Mouse (Mus musculus): Measurements from ENCODE around the gene Mtfp1.
"Not testable (repeated sequence)": the region's sequence is repeated elsewhere in the genome, so short reads cannot be mapped to it uniquely, and the experiment has no call there.

Mtfp1 gene

DNA sequence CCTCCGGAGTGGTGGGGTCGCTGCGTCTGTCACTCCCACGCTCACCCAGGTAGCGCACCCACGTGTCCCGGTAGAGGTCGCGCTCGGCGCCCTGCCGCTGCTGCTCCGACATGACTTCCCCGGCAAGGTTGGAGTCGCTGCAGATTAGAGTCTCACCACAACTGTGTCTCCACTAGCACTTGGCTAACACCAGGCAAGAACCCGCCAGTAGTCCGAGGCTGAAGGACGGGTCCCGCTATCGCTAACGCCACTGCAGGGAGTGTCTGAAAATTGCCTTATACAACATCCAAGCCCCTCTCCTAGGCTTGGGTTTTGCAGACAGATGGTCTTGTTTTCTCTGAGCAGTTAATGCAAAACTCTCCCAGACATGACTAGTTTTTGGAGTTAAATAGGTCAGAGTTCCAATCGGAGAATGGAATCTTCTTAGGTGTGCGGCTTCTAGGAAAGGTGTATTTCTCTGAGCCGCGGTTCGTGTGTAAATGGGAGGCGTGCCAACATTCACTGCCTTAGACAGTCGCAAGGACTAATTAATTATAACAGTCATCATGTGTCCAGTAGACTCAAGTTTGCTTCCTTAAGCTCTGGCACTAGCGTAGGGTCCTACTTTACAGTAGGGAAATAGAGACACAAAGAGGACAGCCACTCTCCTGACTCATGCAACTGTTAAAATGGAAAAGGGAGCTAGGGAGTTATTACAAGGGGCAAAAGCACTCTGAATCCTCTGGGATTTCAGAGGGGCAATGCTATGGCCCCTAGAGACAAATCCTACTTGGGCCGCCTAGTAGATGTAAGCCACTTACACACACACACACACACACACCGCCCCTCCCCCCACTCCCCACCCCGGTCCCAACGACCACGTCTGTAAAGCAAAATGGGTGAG lies at the start of gene Mtfp1:
TSS of gene Mtfp1 (minus strand) at position 275 of the 883 bp plus-strand sequence.
- peak; percentile 68 for DNase-seq (ENCODE audit: extremely low spot score)

DNA sequence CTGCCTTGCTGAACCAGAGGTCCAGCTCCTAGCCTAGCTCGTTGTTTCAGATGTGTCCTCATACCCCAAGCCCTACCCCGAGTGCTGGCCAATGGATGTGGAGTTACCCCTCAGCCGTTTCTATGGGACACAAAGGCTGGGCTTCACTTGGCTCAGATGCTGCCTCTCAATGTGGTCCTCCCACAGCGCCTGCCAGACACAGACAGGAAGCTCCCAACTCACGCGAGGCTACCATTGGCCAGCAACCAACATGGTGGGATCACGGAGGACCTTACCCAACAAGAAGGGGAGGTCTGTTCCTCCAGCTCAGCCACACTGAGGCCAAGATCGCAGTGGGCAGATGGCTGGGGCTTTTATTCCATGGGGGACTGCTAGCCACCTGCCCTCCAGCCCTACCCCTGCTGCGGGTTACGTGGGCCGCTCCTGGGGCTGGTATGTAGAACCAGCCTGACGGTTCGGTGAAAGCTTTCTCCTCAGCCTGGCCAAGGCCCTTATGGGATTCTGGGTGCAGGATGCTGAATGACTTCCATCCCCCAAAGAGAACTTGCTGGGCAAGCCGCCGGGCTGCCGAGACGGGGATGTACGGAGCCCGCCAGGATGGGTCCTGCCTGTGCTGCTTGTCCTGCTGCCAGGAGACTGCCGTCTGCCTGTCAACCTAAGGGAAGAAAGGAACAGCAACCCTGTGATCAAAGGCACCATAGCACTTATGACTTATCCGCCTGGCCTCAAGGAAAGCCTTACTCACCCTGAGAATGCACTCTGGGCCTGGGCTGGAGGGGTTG lies 48.2 kb upstream of the Mtfp1 start:
- no peak for DNase-seq (ENCODE audit: extremely low spot score)

DNA sequence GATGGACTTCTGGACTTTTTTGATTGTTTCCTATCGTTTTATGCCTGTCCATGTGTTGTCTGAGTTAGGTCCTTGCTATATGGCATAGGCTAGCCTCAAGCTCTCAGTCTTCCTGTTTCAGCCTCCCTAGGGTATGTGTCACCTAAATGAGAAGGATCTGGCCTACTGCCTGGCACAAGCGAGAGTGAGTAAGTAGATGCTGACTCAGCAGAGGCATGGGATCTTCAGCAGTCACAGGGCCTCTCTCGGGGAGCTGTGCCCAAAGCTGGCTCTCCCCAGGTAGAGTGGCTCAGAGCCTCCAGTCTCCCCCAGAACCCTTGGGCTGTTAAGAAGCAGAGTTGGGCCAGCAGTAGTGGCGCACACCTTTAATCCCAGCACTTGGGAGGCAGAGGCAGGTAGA lies 47.1 kb upstream of the Mtfp1 start:
- no peak for DNase-seq (ENCODE audit: extremely low spot score)

DNA sequence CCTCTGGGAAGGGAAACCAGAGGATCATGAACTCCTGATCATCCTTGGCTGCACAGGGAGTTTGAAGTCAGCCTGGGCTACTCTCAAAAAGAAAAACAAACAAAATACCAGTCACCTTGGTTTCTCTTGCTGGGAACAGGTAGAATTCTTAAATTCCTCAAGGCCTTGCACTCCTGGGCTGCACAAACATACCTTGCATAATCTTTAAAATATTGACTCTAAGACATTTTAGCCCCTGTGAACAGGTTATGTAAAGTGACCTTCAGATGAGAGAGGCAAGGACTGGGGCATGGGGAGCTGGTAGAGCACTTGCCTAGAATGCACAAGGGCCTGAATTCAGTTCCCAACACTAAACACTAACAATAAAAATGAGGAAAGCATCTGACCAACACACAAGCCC lies 46.3 kb upstream of the Mtfp1 start:
- DNase-seq (ENCODE audit: extremely low spot score): no peak

DNA sequence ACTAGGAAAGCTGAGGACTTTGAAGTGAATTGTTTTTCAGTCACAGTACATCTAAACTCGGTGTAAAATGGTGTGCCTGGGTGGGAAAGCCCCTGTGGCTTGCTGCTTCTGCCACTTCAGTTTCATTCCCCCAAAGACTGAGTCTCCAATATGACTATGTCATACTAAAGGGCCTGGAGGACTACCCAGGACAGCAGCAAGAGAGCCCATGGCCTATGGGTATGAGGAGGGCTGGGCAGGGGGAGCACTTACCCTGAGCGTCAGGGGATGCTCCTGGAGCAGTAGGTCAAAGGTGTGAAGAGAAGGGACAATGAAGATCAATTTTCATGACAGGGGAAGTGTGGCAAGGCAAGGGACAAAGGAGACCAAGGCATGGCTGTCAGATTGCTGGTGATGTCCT lies 43.7 kb upstream of the Mtfp1 start:
- no peak for DNase-seq (ENCODE audit: extremely low spot score)

DNA sequence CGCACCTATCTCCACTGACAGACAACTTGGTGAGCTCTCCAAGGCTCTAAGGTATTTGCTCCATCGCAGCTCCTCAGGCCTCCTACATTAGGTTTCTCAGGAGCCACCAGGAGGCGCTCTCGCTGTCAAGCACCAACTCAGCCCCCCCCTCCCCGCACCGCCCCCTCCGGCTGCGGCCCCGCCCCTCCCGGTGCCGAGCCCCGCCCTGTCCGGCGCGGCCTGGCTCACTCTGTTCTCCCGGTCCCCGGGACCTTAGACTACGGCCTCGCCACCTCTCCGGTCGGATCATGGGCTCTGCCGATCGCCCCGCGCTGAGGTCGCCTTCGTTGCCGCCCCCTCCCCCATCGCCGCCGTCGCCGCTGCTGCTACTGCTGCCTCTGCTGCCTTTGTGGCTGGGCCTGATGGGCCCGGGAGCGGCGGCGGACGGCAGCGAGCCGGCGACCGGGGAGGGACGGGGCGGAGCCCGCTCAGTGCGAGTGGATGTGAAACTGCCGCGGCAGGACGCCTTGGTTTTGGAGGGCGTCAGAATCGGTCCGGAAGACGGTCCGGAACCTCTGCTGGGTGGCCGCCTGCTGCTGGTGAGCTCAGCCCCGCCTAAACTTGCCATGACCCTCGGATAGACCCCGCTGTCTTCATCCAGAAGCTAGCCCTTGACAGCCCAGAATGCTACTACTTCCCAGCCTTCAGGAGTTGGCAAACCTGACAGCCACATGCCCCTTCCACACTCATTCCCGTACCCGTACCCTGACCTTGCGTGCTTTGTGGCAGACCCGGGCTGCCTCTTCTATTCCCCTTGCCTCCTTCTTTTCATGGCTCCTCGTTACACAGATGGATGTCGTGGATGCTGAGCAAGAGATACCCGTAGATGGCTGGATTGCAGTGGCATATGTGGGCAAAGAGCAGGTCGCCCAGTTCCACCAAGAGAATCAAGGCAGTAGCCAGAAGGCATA lies 40.0 kb upstream of the Mtfp1 start, which contains the start of gene Rnf215:
TSS of gene Rnf215 (plus strand) at position 217 of the 950 bp plus-strand sequence.
- DNase-seq (ENCODE audit: extremely low spot score): peak; percentile 94

DNA sequence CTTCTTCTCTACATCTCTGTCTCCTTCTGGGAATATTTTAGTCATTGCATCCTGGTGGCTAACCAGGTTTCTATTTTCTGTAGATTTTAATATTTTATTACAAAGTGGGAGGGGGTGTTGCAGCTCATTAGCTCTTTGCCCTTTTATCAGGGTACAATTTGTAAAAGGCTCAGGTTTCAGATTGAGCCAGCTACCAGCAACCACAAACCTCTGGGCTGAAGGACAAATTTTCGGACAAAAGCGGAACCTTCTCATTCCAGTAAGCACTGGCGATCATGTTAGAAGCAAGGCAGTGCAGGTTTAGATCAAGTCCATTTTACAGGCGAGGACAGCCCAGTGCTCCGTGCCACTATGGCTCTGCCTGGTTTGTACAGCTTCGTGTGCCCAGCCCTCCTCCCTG lies 39.2 kb upstream of the Mtfp1 start:
- DNase-seq (ENCODE audit: extremely low spot score): no peak

DNA sequence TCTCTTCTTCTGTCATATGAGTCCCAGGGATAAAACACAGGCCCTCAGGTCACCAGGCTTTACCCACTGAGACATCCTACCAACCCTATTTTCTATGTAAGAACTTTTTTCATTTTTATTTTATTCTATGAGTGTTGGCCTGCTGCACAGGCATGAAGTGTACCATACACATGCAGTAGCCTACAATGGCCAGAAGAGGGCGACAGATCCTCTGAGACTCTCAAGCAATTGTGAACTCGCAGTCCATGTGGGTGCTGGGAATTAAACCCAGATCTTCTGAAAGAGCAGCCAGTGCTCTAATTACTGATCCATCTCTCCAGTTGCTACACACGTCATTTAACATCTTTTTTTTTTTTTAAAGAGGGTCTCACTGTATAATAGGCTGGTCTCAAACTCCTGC lies 38.2 kb upstream of the Mtfp1 start:
- no peak for DNase-seq (ENCODE audit: extremely low spot score)

DNA sequence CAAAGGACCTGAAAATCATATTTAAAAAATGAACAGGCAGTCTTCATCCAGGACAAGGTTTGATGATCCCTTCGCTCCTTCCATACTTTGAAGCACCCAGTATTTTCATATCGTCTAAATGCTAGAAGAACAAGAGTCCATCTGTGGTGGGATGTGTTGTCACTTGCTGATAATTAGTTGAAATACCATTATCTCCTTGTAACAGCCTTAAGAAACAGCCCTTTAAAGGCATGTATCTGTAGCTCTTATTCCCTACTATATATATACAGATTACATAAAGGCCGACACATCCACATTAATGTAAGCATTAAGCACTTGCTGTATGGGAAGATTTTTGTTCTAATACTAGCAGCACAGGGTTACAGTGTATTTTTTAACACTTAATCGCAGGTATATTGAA lies 33.2 kb upstream of the Mtfp1 start:
- not testable (repeated sequence) for DNase-seq (ENCODE audit: extremely low spot score)

DNA sequence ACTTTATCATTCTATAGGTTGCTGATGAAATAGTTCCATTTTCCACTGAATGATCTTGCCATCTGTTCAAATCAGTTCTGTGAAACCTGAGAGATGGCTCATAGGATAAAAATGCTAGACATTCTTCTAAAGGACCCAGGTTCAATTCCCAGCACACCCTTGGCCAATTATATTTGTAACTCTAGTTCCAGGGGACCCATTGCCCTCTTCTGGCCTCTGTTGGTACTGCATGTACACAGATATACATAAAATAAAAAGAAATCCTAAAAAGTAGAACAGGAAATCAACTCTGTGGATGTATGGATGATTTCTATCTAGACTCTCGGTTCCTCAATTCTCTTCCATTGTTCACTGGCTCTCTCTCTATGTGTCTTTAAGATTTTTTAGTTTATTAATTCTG lies 31.8 kb upstream of the Mtfp1 start:
- DNase-seq (ENCODE audit: extremely low spot score): no peak

DNA sequence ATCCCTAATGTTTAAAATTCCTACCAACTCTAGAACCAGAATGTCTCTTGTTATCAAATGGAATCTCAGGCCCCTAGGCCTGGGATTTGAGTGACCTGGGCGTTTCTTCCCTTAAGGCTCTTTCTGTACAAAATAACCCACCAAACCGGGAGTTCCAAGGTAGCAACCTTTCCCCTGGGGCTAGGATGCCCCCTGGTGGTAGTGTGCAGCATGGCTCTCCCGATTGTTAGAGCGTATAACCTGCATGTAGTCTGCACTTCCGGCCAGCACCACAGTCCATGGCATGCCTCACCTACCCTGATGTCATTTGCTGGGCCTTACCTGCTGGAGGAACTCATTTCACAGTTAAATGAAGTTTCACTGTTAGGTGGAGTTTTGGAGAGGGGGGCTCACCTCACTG lies 28.7 kb upstream of the Mtfp1 start:
- DNase-seq (ENCODE audit: extremely low spot score): peak; percentile 34

DNA sequence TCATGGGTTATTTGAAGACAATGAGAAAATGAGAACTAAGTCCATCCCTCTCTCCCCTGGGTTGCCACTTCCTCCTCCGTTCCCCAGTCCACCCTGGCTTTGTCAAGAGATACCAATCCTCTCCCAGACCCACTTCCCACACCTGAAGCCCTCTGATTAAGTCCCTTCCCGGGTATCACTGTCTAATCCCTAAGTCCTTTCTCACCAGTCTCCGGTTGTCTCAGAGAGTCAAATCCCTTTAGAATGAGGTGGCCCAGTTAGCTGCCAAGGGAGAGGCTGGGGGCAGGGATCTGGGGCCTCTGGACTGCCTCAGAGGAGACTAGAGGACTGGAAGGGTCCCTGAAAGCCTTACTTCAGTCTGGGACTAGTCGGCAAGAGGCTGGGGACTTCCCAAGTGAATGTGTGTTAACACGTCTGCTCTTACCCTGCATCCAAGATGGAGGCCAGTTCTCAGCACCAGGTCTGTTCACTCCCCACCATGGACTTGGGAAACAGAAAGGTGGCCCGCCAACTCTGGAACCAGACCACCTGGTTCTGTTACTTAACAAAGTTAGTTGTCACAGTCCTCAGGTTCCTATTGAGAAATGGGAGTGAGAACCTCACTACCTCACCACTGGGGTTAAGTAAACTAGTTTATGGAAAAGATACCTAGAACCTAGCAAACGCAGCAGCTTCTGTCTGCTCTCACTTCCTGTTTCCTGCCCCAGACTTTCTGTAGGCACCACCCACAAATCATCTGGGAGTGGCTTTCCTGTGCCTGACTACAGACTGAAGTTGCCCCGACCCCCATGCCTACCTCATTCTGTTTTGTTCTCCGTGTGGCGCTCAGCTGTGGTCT lies 27.7 kb upstream of the Mtfp1 start, which contains the start of gene Sec14l2:
TSS of gene Sec14l2 (minus strand) at position 674 of the 838 bp plus-strand sequence.
- DNase-seq (ENCODE audit: extremely low spot score): no peak

DNA sequence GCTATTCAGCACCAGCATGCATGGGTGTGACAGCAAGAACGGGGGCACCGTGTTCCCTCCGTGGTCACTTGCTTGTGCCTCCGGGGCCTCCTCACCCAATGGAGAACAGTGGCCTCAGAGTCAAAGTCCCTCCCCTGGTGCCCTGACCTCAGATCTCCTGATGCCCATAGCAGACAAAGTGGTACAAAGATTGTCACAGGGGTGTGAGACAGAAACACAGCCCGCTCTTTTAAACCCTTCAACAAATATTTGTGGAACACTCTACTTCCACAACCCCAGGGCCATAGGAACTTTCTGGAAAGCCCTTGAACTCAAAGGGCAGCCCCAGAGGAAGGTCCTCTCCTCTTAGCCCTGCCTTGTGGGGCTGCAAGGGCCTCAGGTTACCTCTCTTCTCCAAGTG lies 27.0 kb upstream of the Mtfp1 start:
- no peak for DNase-seq (ENCODE audit: extremely low spot score)

DNA sequence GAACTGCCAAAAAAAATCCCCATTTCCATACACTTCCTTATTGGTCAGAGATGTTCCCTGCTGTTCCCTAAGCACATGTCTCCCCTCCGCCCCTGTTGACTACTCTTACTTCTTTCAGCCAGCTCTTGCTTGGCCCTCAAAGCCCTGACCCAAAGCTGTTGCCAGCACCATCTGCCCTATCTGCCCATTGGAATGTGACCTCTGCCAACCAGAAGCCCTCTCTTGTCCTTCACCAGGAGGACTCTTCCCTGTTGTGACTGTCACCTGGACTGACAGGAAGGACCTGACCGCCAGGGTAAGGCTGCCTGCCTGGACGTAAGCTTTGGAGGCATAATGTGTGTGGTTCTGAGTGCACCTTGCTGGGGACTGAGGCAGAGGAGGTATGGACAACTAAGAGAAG lies 26.4 kb upstream of the Mtfp1 start:
- DNase-seq (ENCODE audit: extremely low spot score): no peak

DNA sequence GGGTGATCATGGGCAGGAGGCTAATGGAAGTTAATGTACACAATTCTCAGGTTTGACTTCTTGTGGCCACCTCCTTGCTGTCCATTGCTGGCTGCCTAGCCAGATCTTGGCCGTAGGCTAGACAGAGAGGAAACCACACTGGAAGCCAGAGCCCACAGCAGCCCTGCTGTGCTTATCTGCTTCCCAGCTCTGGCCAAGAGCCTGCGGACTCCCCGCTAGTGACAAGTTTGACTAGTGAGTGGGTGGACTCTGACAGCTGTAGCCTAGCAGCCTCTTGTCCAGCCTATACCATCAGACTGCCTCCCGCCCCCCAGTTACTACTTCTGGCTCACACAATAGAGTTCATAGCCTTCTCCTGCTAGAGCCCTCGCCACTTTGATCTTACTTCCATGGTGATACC lies 24.4 kb upstream of the Mtfp1 start:
- DNase-seq (ENCODE audit: extremely low spot score): no peak

DNA sequence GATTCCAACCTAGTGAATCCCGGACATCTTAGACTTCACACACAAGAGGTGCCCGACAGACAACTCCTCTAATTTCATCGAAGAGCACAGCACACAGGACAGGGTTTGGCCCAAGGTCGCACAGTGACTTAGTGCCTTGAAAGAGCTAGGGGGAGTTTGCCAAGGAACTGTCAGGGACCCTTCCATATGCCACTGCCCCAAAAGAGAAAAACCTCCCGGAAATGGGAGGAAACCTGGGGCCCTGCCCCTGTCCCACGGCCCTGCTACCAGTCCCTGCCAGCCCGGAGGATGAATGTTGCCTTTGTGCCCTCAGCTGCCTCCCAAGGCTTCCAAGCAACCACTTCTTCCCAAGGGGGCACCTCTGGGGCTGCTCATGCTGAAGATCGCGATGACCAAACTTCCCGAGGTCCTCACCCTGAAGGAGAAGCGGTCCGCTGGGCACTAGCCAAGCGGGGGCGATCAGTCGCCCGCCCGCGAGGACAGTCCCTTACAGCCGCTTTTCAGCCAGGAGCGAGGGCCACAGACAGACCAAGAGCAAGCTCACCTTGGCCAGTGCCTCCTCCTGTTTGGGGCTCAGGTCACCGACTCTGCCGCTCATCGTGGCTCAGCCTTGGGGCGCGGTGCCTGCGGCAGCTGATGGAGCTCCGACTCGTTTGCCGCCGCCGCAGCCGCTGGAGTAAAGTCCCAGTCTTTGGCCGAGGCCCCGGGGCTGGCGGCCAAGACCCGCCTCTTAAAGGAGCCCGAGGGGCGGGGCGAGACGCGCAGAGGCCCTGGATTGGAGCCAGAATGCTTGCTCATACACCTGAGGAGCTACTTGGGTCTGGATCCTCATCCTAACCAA lies 23.1 kb upstream of the Mtfp1 start:
- peak; percentile 64 for DNase-seq (ENCODE audit: extremely low spot score)

DNA sequence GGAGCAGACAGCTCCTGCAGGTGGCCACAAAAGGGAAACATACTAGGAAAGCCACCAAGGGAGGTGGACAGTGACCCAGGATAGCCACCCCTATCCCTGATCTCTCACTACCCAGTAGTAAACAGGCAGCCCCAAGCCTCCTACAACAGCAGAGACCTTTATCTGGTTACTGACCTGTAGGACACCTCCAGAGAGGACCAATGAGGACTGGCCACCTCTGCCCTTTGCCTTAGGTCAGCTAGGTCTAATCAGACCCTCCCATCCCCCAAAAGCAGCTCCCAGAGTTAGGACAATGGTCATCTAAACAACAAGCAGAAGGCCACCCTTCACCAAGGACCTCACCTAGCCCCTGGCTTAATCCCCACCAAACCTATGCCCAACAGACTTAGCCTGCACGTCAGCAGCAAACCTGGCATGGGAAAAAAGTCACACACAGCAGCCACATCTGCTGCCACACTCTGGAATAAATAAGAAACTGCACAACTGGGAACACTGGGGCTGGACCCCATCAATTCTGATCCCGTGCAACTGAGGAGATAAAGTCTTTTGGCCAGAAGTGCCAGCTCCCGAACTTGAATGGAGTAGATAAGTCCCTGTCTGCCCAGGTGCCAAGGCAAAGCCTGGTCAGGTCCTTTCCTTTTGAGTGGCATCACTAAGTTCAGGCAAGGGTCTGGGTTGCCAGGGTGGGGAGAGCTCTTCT lies 22.3 kb upstream of the Mtfp1 start:
- DNase-seq (ENCODE audit: extremely low spot score): no peak

DNA sequence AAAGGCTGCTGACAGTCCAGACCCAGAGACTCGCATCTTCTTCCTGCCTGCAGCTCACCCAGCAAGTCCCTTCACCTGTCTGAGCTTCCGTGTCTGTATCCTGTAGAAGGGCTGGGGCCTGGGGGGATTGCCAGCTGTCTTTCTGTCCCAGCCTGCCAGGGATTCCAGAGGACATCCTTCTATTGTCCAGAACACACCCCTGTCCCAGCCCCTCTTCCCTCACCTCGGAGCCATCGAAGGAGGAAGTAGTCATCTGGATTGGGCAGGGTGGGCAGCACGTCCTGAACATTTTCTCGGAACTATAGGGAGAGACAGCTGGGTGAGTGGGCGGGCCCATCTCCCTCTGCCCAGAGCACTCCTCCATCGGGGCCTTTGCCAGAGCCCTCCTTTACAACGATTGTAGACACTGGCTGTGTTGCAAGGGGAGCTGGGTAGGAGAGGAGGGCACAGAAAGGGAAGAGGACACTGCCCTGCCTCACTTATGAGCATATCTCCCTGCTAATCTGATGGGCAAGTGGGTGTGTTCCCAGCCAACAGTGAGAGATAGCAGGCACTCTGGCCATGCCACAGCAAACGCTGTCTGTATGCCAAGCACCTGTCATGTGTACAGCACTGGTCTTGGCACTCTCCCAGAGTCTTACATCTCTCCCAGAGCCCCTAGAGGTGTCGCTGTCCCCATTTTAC lies 21.4 kb upstream of the Mtfp1 start:
- no peak for DNase-seq (ENCODE audit: extremely low spot score)

DNA sequence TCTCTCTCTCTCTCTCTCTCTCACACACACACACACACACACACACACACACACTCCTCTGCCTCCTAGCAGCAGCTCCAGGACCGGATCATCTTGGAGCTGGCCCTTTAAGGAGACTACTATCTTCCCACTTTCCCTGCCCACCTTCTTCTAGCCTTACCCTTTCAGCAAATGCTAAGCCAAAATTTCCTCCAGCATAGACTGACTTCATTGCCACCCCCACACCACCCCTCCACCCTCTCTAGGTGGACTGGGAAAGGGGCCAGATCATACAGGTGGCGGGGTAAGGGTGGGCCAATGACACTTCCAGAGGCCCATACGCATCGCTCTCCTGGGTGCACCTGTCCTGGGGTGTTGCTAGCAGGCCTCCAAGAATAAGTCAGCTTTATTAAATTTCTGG lies 20.2 kb upstream of the Mtfp1 start:
- no peak for DNase-seq (ENCODE audit: extremely low spot score)
